Comparison of ENCODE assay signal across 8 mouse cellular contexts in the genomic region with DNA sequence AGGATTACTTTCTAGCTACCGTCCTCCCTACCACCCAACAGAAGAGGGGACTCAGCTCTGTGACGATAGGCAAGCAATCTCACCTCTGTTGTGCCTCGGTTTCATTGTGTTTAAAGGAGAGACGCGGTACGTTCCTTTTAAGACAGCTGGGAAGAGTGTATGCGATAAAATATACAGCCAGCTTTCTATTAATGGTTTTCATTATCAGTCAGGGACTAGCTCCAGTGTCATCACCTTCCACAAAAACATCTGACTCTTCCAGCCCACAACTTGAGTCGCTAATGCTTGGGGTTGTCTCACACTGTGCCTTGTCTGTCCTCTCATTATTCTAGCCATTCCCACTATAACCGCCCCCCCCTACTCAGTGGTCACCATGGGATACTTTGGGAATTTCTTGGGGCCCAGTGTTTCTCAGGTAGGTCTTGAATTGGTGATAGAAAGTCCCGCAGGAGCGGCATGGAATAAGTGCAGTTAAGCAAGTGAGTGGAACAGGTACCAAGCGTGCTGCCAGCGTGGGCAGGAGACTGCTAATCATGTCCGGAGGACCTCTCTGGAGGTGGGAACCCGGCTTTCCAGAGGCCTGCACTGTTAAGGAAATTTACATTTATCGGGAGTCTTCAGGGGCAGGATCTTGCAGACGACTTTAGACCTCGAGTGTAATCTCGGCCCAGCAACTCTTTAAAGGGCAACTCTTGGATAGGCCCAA. TPM values are rescaled to one million over a fixed set of nuclear protein-coding genes. Genes with fewer than 3 reads are reported as not detected.
DNase-seq lines count a peak whose midpoint lies in the region; ATAC-seq and TF ChIP-seq lines count a peak whose summit lies in the region.

No protein-coding gene starts in this region.

- TF ChIP-seq EP300 in heart, postnatal 0 days (IDR thresholded peaks at IDR 0.05; ENCODE audit: low read depth), result no peak

- H3K27me3 ChIP-seq in heart, postnatal 0 days (ENCODE audit: control insufficient read depth, insufficient read depth, low read length), result no peaks in the 10 kb centered on the region
- no peaks in the 10 kb centered on the region for H3K27me3 ChIP-seq in G1E (ENCODE audit: insufficient read depth, low read length)
- H3K27me3 ChIP-seq in forebrain, embryonic 16.5 days (replicated peaks; ENCODE audit: control insufficient read depth, insufficient read depth, low read length), result no peaks in the 10 kb centered on the region
- H3K27me3 ChIP-seq in midbrain, embryonic 10.5 days (ENCODE audit: low read depth, poor library complexity, severe bottlenecking), result peaks cover 36% of the 10 kb centered on the region

- peak overlapping the region; percentile 75 for H3K4me3 ChIP-seq in heart, postnatal 0 days (ENCODE audit: low read depth, low read length)
- H3K4me3 ChIP-seq in G1E (ENCODE audit: low read depth, low read length), result peak overlapping the region; percentile 92
- H3K4me3 ChIP-seq in forebrain, embryonic 16.5 days (replicated peaks; ENCODE audit: low read length), result peak overlapping the region; percentile 68
- peak overlapping the region; percentile 61 for H3K4me3 ChIP-seq in midbrain, embryonic 10.5 days

- H3K4me1 ChIP-seq in heart, postnatal 0 days (ENCODE audit: control insufficient read depth, insufficient read depth), result peaks cover 39% of the 10 kb centered on the region
- peaks cover 56% of the 10 kb centered on the region for H3K4me1 ChIP-seq in G1E (ENCODE audit: insufficient read depth, low read depth, low read length)
- H3K4me1 ChIP-seq in forebrain, embryonic 16.5 days (replicated peaks; ENCODE audit: control insufficient read depth, insufficient read depth, low read length), result peaks cover 29% of the 10 kb centered on the region
- peaks cover 37% of the 10 kb centered on the region for H3K4me1 ChIP-seq in midbrain, embryonic 10.5 days

- H3K4me2 ChIP-seq in heart, postnatal 0 days (ENCODE audit: low read depth, low read length), result peak overlapping the region; percentile 91
- H3K4me2 ChIP-seq in forebrain, embryonic 16.5 days (ENCODE audit: low read length), result peak overlapping the region; percentile 86

- no peak for ATAC-seq in heart, postnatal 0 days (ENCODE audit: insufficient read depth, low read depth)
- no peak for ATAC-seq in G1E (ENCODE audit: extremely low read depth, insufficient number of reproducible peaks, low FRiP score, poor library complexity, severe bottlenecking)
- no peak for ATAC-seq in forebrain, embryonic 16.5 days

- no peak for TF ChIP-seq CTCF in heart, postnatal 0 days (IDR thresholded peaks at IDR 0.05; ENCODE audit: low read depth)
- no peak for TF ChIP-seq CTCF in G1E (IDR thresholded peaks at IDR 0.05; ENCODE audit: low read depth, low read length)

- H3K27ac ChIP-seq in heart, postnatal 0 days (ENCODE audit: low read depth), result peak overlapping the region; percentile 90
- no peak overlapping the region for H3K27ac ChIP-seq in forebrain, embryonic 16.5 days (ENCODE audit: low read length)
- peak overlapping the region; percentile 88 for H3K27ac ChIP-seq in midbrain, embryonic 10.5 days (replicated peaks)

- peak overlapping the region; percentile 81 for H3K9ac ChIP-seq in heart, postnatal 0 days (replicated peaks; ENCODE audit: low read depth, low read length)
- H3K9ac ChIP-seq in forebrain, embryonic 16.5 days (replicated peaks; ENCODE audit: low read depth, low read length), result peak overlapping the region; percentile 70

- no peaks in the 10 kb centered on the region for H3K36me3 ChIP-seq in heart, postnatal 0 days (replicated peaks; ENCODE audit: control insufficient read depth, insufficient read depth, low read length)
- peaks cover 7% of the 10 kb centered on the region for H3K36me3 ChIP-seq in G1E (replicated peaks)
- no peaks in the 10 kb centered on the region for H3K36me3 ChIP-seq in forebrain, embryonic 16.5 days (ENCODE audit: control insufficient read depth, insufficient read depth)
- H3K36me3 ChIP-seq in midbrain, embryonic 10.5 days, result no peaks in the 10 kb centered on the region

- DNase-seq in heart, postnatal 0 days (ENCODE audit: low spot score), result peak; percentile 16
- DNase-seq in heart, adult 9 months (ENCODE audit: low spot score in 2 of 2), result no peak
- DNase-seq in G1E (ENCODE audit: low spot score), result no peak
- no peak for DNase-seq in midbrain, embryonic 10.5 days (ENCODE audit: low spot score)
- DNase-seq in T-cell, adult 2 months (ENCODE audit: low spot score), result no peak
- DNase-seq in cerebellum, adult 9-10 months, result no peak
- DNase-seq in left cerebral cortex, adult 11 months (ENCODE audit: low spot score), result no peak

- WGBS in heart, postnatal 0 days, result 17% methylated on average over 19 of the region's 19 CpGs
- WGBS in forebrain, embryonic 16.5 days, result 43% methylated on average over 19 of the region's 19 CpGs
- WGBS in midbrain, embryonic 10.5 days, result 44% methylated on average over 19 of the region's 19 CpGs

- H3K9me3 ChIP-seq in heart, postnatal 0 days (replicated peaks; ENCODE audit: control insufficient read depth, low read length), result no peaks in the 10 kb centered on the region
- H3K9me3 ChIP-seq in G1E (replicated peaks), result no peaks in the 10 kb centered on the region
- H3K9me3 ChIP-seq in forebrain, embryonic 16.5 days (ENCODE audit: control insufficient read depth, low read length), result no peaks in the 10 kb centered on the region
- H3K9me3 ChIP-seq in midbrain, embryonic 10.5 days (replicated peaks), result no peaks in the 10 kb centered on the region

RNA-seq across cellular contexts. Expression of a gene that starts 1.0 kb away (rescaled TPM):
- total RNA-seq in heart, postnatal 0 days (2014; rRNA removed; ENCODE audit: low replicate concordance), result 22.4 and 31.8 TPM in 2 replicates
- polyA plus RNA-seq in heart, postnatal 0 days (2015; fragmentation: Nextera tagmentation; extraction: Ambion mirVana), result 3.4 and 4.2 TPM in 2 replicates
- total RNA-seq in G1E (2014; fragmentation: Nextera tagmentation) (14.3 and 16.5 TPM in 2 replicates), G1E (2017) (6.6 and 7.1 TPM in 2 replicates)
- polyA plus RNA-seq in G1E (2012), result 7.6 and 13.0 TPM in 2 replicates
- polyA plus RNA-seq in forebrain, embryonic 16.5 days (2015; fragmentation: Nextera tagmentation; extraction: Ambion mirVana), result 7.8 and 8.1 TPM in 2 replicates
- polyA plus RNA-seq in midbrain, embryonic 10.5 days (2016; fragmentation: Nextera tagmentation; extraction: Ambion mirVana), result 0.67 and 0.72 TPM in 2 replicates

RNA-seq across cellular contexts. Expression of a gene that starts 14.0 kb away (rescaled TPM):
- 11.4 and 36.1 TPM in 2 replicates for total RNA-seq in heart, postnatal 0 days (2014; rRNA removed; ENCODE audit: low replicate concordance)
- not detected in 2 replicates for polyA plus RNA-seq in heart, postnatal 0 days (2015; fragmentation: Nextera tagmentation; extraction: Ambion mirVana)
- not detected in 2 replicates for total RNA-seq in G1E (2014; fragmentation: Nextera tagmentation)
- not detected in 2 replicates for total RNA-seq in G1E (2017)
- polyA plus RNA-seq in G1E (2012), result not detected in 2 replicates
- polyA plus RNA-seq in forebrain, embryonic 16.5 days (2015; fragmentation: Nextera tagmentation; extraction: Ambion mirVana), result not detected in 2 replicates
- polyA plus RNA-seq in midbrain, embryonic 10.5 days (2016; fragmentation: Nextera tagmentation; extraction: Ambion mirVana), result not detected in 2 replicates
